Comparison of ENCODE assay signal across 21 mouse cellular contexts in genomic region chr10:15321480-15321879, GRCm38 (mm10).
DNase-seq lines count a peak whose midpoint lies in the region; ATAC-seq and TF ChIP-seq lines count a peak whose summit lies in the region.
"Had no signal": no experiment of that assay in that cellular context is flagged by ENCODE, and none has a peak within 500 bp of the region (broad histone marks: within the 10 kb centered on the region; RNA-seq: fewer than 3 reads in every experiment).

No protein-coding gene starts in this region.

- no peaks in the 10 kb centered on the region for H3K36me3 ChIP-seq in heart, postnatal 0 days (replicated peaks; ENCODE audit: control insufficient read depth, insufficient read depth, low read length)
- no peaks in the 10 kb centered on the region for H3K36me3 ChIP-seq in midbrain, embryonic 11.5 days (ENCODE audit: control insufficient read depth, insufficient read depth, low read length)
- no peaks in the 10 kb centered on the region for H3K36me3 ChIP-seq in midbrain, embryonic 13.5 days
- no peaks in the 10 kb centered on the region for H3K36me3 ChIP-seq in forebrain, embryonic 11.5 days (ENCODE audit: control insufficient read depth, insufficient read depth, low read length)
- H3K36me3 ChIP-seq in kidney, embryonic 16.5 days (ENCODE audit: insufficient read depth, low read length), result no peaks in the 10 kb centered on the region
- H3K36me3 ChIP-seq: embryonic facial prominence, embryonic 10.5 days; embryonic facial prominence, embryonic 12.5 days; forebrain, embryonic 12.5 days had no signal

- no peaks in the 10 kb centered on the region for H3K4me1 ChIP-seq in heart, postnatal 0 days (ENCODE audit: control insufficient read depth, insufficient read depth)
- H3K4me1 ChIP-seq in midbrain, embryonic 11.5 days (ENCODE audit: control insufficient read depth, insufficient read depth, low read length), result no peaks in the 10 kb centered on the region
- H3K4me1 ChIP-seq in midbrain, embryonic 13.5 days (replicated peaks), result no peaks in the 10 kb centered on the region
- H3K4me1 ChIP-seq in forebrain, embryonic 11.5 days (replicated peaks; ENCODE audit: control insufficient read depth, insufficient read depth, low read length), result no peaks in the 10 kb centered on the region
- H3K4me1 ChIP-seq in kidney, embryonic 16.5 days (ENCODE audit: insufficient read depth, low read length), result no peaks in the 10 kb centered on the region
- H3K4me1 ChIP-seq: embryonic facial prominence, embryonic 10.5 days; embryonic facial prominence, embryonic 12.5 days; forebrain, embryonic 12.5 days had no signal

- peaks cover 6% of the 10 kb centered on the region; the same call in 1 of the 2 replicates for H3K9me3 ChIP-seq in heart, postnatal 0 days (replicated peaks; ENCODE audit: control insufficient read depth, low read length)
- no peaks in the 10 kb centered on the region for H3K9me3 ChIP-seq in midbrain, embryonic 11.5 days (ENCODE audit: control insufficient read depth, low read length)
- H3K9me3 ChIP-seq in midbrain, embryonic 13.5 days, result no peaks in the 10 kb centered on the region
- no peaks in the 10 kb centered on the region for H3K9me3 ChIP-seq in forebrain, embryonic 11.5 days (ENCODE audit: control insufficient read depth, low read length)
- H3K9me3 ChIP-seq in kidney, embryonic 16.5 days (ENCODE audit: low read length), result no peaks in the 10 kb centered on the region
- H3K9me3 ChIP-seq: embryonic facial prominence, embryonic 10.5 days; embryonic facial prominence, embryonic 12.5 days; forebrain, embryonic 12.5 days had no signal

- no peak for TF ChIP-seq CTCF in heart, postnatal 0 days (IDR thresholded peaks at IDR 0.05; ENCODE audit: low read depth)

- H3K4me2 ChIP-seq in heart, postnatal 0 days (ENCODE audit: low read depth, low read length), result no peak overlapping the region
- H3K4me2 ChIP-seq in midbrain, embryonic 11.5 days, result no peak overlapping the region
- H3K4me2 ChIP-seq in midbrain, embryonic 13.5 days (replicated peaks), result no peak overlapping the region
- H3K4me2 ChIP-seq in forebrain, embryonic 11.5 days (ENCODE audit: low read depth, low read length, severe bottlenecking), result no peak overlapping the region
- H3K4me2 ChIP-seq in kidney, embryonic 16.5 days (replicated peaks; ENCODE audit: low read depth, low read length), result no peak overlapping the region
- H3K4me2 ChIP-seq: embryonic facial prominence, embryonic 12.5 days; forebrain, embryonic 12.5 days had no signal

- no peak overlapping the region for H3K27ac ChIP-seq in heart, postnatal 0 days (ENCODE audit: low read depth)
- no peak overlapping the region for H3K27ac ChIP-seq in midbrain, embryonic 11.5 days (ENCODE audit: low read depth, low read length)
- no peak overlapping the region for H3K27ac ChIP-seq in midbrain, embryonic 13.5 days
- no peak overlapping the region for H3K27ac ChIP-seq in forebrain, embryonic 11.5 days (ENCODE audit: low read depth, low read length)
- no peak overlapping the region for H3K27ac ChIP-seq in kidney, embryonic 16.5 days (ENCODE audit: low read length)
- H3K27ac ChIP-seq: embryonic facial prominence, embryonic 10.5 days; embryonic facial prominence, embryonic 12.5 days; forebrain, embryonic 12.5 days had no signal

- no peak for ATAC-seq in heart, postnatal 0 days (ENCODE audit: insufficient read depth, low read depth)
- ATAC-seq in midbrain, embryonic 11.5 days (ENCODE audit: low FRiP score), result no peak
- ATAC-seq in midbrain, embryonic 13.5 days, result no peak
- peak; percentile 80 for ATAC-seq in granulocyte monocyte progenitor cell, adult 5-6 weeks (replicated peaks; ENCODE audit: poor library complexity, severe bottlenecking)
- ATAC-seq in forebrain, embryonic 11.5 days (replicated peaks; ENCODE audit: low FRiP score), result no peak
- no peak for ATAC-seq in kidney, embryonic 16.5 days (ENCODE audit: low FRiP score, low TSS enrichment)
- ATAC-seq: forebrain, embryonic 14.5 days; forebrain, embryonic 16.5 days had no signal

- H3K4me3 ChIP-seq in heart, postnatal 0 days (ENCODE audit: low read depth, low read length), result no peak overlapping the region
- no peak overlapping the region for H3K4me3 ChIP-seq in midbrain, embryonic 11.5 days (ENCODE audit: low read depth, low read length)
- no peak overlapping the region for H3K4me3 ChIP-seq in midbrain, embryonic 13.5 days (replicated peaks)
- H3K4me3 ChIP-seq in forebrain, embryonic 11.5 days (ENCODE audit: low read depth, low read length), result no peak overlapping the region
- no peak overlapping the region for H3K4me3 ChIP-seq in kidney, embryonic 16.5 days (ENCODE audit: low read length)
- H3K4me3 ChIP-seq: embryonic facial prominence, embryonic 10.5 days; embryonic facial prominence, embryonic 12.5 days; forebrain, embryonic 12.5 days had no signal

- 0 out of 2 replicates have a peak, but pooled peaks have one; percentile 21 for TF ChIP-seq EP300 in heart, postnatal 0 days (IDR thresholded peaks at IDR 0.05; ENCODE audit: low read depth)

- no peak overlapping the region for H3K9ac ChIP-seq in heart, postnatal 0 days (replicated peaks; ENCODE audit: low read depth, low read length)
- no peak overlapping the region for H3K9ac ChIP-seq in midbrain, embryonic 11.5 days (ENCODE audit: low read length)
- H3K9ac ChIP-seq in midbrain, embryonic 13.5 days (replicated peaks), result no peak overlapping the region
- H3K9ac ChIP-seq in forebrain, embryonic 11.5 days (ENCODE audit: low read length), result no peak overlapping the region
- no peak overlapping the region for H3K9ac ChIP-seq in kidney, embryonic 16.5 days (replicated peaks; ENCODE audit: low read length)
- H3K9ac ChIP-seq: embryonic facial prominence, embryonic 12.5 days; forebrain, embryonic 12.5 days had no signal

- no peaks in the 10 kb centered on the region for H3K27me3 ChIP-seq in heart, postnatal 0 days (ENCODE audit: control insufficient read depth, insufficient read depth, low read length)
- no peaks in the 10 kb centered on the region for H3K27me3 ChIP-seq in midbrain, embryonic 11.5 days (ENCODE audit: control insufficient read depth, insufficient read depth, low read length)
- no peaks in the 10 kb centered on the region for H3K27me3 ChIP-seq in midbrain, embryonic 13.5 days
- no peaks in the 10 kb centered on the region for H3K27me3 ChIP-seq in forebrain, embryonic 11.5 days (ENCODE audit: control insufficient read depth, insufficient read depth, low read length)
- H3K27me3 ChIP-seq in kidney, embryonic 16.5 days (ENCODE audit: insufficient read depth, low read length), result no peaks in the 10 kb centered on the region
- H3K27me3 ChIP-seq: embryonic facial prominence, embryonic 12.5 days; forebrain, embryonic 12.5 days had no signal

- DNase-seq in heart, postnatal 0 days (ENCODE audit: low spot score), result no peak
- DNase-seq in heart, adult 9 months (ENCODE audit: low spot score in 2 of 2), result no peak
- peak; percentile 23 for DNase-seq in midbrain, embryonic 11.5 days (ENCODE audit: low spot score, missing footprints)
- no peak for DNase-seq in forebrain, embryonic 11.5 days (ENCODE audit: low spot score)
- DNase-seq: adrenal gland, adult 2 months; adrenal gland, postnatal 10 days; adrenal gland, postnatal 25 days; cerebellum, adult 11 months; cerebellum, adult 18-20 months; cerebellum, adult 8-10 months; cerebellum, adult 9-11 months; cerebellum, postnatal 14 days; cerebellum, postnatal 36 days had no signal
